Mouse (Mus musculus): ENCODE measurements around the gene Gm10273. TPM values are rescaled to one million over a fixed set of nuclear protein-coding genes. Genes with fewer than 3 reads are reported as not detected.
A peak's percentile ranks its signal among the peaks of the same experiment; 100 is the strongest.

Gene Gm10273
- polyA plus RNA-seq, 1 experiment from 2014 or later: 12.5 TPM

DNA sequence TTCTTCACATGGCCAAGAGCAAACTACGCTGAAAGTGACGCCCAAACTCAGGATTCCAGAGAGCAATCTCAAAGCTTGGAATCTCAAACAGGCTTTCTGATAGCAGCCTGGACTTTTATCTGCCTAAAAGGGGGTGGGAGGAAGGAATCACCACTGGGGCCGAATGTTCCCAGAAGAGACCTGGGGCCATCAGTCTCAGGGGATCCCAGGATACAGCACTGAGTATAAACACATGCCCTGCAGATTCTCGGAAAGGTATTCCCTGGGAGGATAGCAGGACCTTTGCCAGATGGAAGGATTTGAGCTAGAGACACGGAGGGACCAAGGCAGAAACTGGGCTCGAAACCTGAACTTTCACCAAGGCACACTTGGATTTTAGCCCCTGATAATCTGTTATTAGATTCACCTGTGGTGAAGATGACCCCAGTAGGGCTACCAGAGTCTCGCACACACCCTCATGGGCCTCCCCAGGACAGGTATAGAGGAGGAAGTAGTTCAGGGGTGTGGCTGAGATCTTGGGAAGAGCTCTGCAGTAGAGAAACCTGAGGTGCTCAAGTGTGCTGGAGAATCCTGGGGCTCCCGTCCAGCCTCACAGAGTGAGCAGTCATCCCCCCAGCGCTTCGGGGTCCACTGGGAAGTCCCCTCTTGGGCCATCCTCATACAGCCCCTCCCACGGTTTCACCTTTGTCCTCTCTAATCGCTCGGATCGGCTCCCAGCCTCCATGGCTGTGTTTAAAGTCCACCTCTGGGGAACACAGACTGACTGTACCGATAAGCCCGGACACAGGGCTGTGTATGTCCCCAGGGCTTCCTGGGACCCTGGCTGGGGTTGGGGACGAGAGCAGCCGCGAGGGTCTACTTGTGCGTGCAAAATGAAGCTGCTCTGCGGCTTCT is 7.7 kb downstream of the Gm10273 start, which contains the start of gene Pla2g12b:
Gene Pla2g12b, plus strand, starts transcription at position 762 of the 894 bp plus-strand sequence.
- Histone ChIP-seq H3K36me3 (replicated peaks) (no peaks in the 10 kb centered on the region), H3K27ac (replicated peaks) (peak within 1 kb of the TSS; percentile 68), H3K4me2 (peak within 1 kb of the TSS; percentile 46), H3K4me3 (replicated peaks) (peak within 1 kb of the TSS; percentile 47), H3K27me3 (no peaks in the 10 kb centered on the region; the same call in 1 of the 2 replicates), H3K9ac (no peak within 1 kb of the TSS), H3K4me1 (replicated peaks) (no peaks in the 10 kb centered on the region), H3K9me3 (replicated peaks) (no peaks in the 10 kb centered on the region)
- ATAC-seq (ENCODE audit: insufficient read depth): peak; percentile 91
- WGBS (ENCODE audit: insufficient replicate concordance): 48% methylated on average over 21 of the region's 21 CpGs

DNA sequence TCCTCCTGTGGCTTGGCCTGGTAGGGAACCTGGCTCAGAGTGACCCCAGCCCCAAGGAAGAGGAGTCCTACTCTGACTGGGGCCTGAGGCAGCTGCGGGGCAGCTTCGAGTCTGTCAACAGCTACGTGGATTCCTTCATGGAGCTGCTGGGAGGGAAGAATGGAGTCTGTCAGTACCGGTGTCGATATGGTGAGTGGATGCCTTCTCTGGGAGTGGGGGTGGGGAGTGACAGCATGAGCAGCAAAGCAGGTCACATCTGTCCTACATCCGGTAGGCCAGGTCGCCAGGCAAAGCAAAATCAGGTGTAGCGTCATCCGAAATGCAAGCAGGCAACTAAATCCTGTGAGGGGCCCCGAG is 8.3 kb downstream of the Gm10273 start:
- Histone ChIP-seq H3K36me3 (replicated peaks) (no peaks in the 10 kb centered on the region), H3K27me3 (no peaks in the 10 kb centered on the region; the same call in 1 of the 2 replicates), H3K4me1 (replicated peaks) (no peaks in the 10 kb centered on the region), H3K4me3 (replicated peaks) (peak overlapping the region; percentile 47), H3K9ac (no peak overlapping the region), H3K4me2 (peak overlapping the region; percentile 46; the same call in 1 of the 2 replicates), H3K27ac (replicated peaks) (peak overlapping the region; percentile 66), H3K9me3 (replicated peaks) (no peaks in the 10 kb centered on the region)
- peak; percentile 72 for ATAC-seq (ENCODE audit: insufficient read depth)
- WGBS (ENCODE audit: insufficient replicate concordance): 55% methylated on average over 10 of the region's 10 CpGs

DNA sequence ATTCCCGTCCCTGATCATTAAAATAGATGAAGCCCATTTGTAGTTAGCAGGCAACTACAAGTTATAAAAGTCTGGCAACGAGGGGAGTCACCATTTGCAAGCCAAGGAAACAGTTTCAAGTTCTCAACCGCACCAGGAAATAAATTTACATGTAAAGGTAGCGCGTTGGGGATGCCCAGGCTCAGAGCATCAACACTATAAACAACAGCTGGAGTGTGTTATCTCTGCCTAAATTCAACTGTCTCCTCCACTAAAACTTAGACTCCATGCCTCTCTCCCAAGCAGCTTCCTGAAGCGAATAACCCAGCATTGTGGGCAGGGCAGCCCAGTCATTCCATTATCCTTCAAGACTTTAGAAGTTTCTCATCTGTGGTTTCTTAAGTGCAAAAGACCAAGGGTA is 13.1 kb downstream of the Gm10273 start:
- Histone ChIP-seq H3K27me3 (no peaks in the 10 kb centered on the region; the same call in 1 of the 2 replicates), H3K4me1 (replicated peaks) (no peaks in the 10 kb centered on the region), H3K36me3 (replicated peaks) (no peaks in the 10 kb centered on the region), H3K27ac (replicated peaks) (no peak overlapping the region), H3K9ac (no peak overlapping the region), H3K4me3 (replicated peaks) (no peak overlapping the region), H3K9me3 (replicated peaks) (no peaks in the 10 kb centered on the region), H3K4me2 (no peak overlapping the region)
- 35% methylated on average over 6 of the region's 6 CpGs for WGBS (ENCODE audit: insufficient replicate concordance)
- ATAC-seq (ENCODE audit: insufficient read depth): no peak

DNA sequence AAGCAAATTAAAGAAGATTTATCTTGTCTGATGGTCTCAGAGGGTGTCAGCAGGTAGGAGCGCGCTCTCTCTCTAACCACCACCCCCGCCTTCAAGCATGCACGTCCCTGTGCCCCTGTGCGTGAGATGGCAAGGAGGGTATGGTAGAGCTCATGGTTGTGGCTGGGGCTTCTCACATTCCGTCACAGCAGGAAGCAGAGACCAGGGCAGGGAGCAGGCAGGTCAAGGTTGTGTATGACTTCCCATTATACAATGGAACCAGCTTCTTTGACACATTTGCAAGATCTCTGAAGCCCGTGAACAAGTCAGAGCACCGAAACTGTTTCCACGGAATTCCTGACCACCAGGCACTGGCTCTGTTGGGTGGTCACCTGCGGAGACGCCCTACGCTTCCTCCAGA is 14.8 kb downstream of the Gm10273 start:
- no peak overlapping the region for H3K4me2 ChIP-seq
- no peak overlapping the region for H3K9ac ChIP-seq
- WGBS (ENCODE audit: insufficient replicate concordance): 65% methylated on average over 12 of the region's 12 CpGs
- no peaks in the 10 kb centered on the region for H3K4me1 ChIP-seq (replicated peaks)
- no peak overlapping the region for H3K4me3 ChIP-seq (replicated peaks)
- H3K27ac ChIP-seq (replicated peaks): no peak overlapping the region
- H3K36me3 ChIP-seq (replicated peaks): no peaks in the 10 kb centered on the region
- H3K27me3 ChIP-seq: no peaks in the 10 kb centered on the region; the same call in 1 of the 2 replicates
- ATAC-seq (ENCODE audit: insufficient read depth): no peak
- H3K9me3 ChIP-seq (replicated peaks): no peaks in the 10 kb centered on the region

DNA sequence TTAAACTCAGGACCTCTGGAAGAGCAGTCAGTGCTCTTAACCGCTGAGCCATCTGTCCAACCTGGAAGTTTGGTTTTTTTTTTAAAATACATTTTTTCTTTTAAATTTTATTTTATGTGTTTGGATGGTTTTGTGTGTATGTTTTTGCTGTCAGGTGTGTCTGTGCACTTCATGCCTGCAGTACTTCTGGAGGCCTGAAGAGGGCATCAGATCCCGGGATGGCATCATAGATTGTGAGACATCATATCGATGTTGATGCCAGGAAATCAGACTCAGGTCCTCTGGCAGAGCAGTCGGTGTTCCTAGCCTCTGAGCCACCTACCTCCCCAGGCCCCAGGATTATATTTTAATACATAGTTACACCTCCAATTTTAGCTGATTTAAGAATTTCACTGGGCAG is 18.3 kb downstream of the Gm10273 start:
- Histone ChIP-seq H3K27ac (replicated peaks) (no peak overlapping the region), H3K9me3 (replicated peaks) (no peaks in the 10 kb centered on the region), H3K36me3 (replicated peaks) (no peaks in the 10 kb centered on the region), H3K4me2 (no peak overlapping the region), H3K9ac (no peak overlapping the region), H3K4me1 (replicated peaks) (no peaks in the 10 kb centered on the region), H3K4me3 (replicated peaks) (no peak overlapping the region), H3K27me3 (no peaks in the 10 kb centered on the region)
- ATAC-seq (ENCODE audit: insufficient read depth): no peak
- WGBS (ENCODE audit: insufficient replicate concordance): 74% methylated on average over 4 of the region's 4 CpGs

DNA sequence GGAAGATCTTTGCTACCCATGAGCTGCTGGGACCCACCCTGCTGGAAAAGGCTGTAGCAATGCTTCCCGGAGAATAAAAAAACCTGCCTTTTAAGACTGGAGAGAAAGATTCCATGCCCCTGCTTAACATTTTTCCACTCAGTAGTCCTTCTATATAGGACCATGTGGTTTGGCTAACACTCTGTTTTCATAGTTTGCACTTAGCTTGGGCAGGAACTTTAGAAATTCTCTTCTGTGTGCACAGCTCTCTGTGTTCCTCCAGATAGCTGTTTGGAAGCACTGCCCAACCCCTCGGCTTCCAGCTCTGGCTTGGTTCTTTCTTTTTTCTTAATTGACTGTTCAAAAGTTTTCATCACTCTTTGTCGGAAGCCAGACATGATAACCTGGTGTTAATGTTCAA is 21.2 kb downstream of the Gm10273 start:
- no peaks in the 10 kb centered on the region for H3K4me1 ChIP-seq (replicated peaks)
- no peak overlapping the region for H3K27ac ChIP-seq (replicated peaks)
- ATAC-seq (ENCODE audit: insufficient read depth): no peak
- H3K9me3 ChIP-seq (replicated peaks): no peaks in the 10 kb centered on the region
- H3K36me3 ChIP-seq (replicated peaks): no peaks in the 10 kb centered on the region
- H3K4me3 ChIP-seq (replicated peaks): no peak overlapping the region
- H3K4me2 ChIP-seq: no peak overlapping the region
- no peak overlapping the region for H3K9ac ChIP-seq
- H3K27me3 ChIP-seq: no peaks in the 10 kb centered on the region
- 63% methylated on average over 3 of the region's 3 CpGs for WGBS (ENCODE audit: insufficient replicate concordance)

DNA sequence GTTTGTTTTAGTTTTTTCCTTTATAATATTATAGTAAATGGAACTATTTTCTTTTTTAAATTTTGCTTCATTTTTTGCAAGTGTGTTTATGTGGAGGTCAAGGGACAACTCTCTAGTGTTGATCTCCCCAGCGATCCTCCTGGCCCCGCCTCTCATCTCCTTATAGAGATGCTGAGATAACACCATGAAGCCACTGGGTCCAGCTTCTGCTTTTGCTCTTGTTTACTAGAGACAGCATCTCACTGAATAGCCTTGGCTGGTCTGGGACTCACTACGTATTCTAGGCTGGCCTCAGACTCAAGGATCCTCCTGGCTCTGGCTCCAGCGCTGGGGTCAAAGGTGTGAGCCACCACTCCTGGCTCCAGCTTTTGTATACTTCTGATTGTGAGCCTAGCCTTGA is 24.1 kb downstream of the Gm10273 start:
- no peaks in the 10 kb centered on the region for H3K27me3 ChIP-seq
- H3K9me3 ChIP-seq (replicated peaks): no peaks in the 10 kb centered on the region
- no peak overlapping the region for H3K9ac ChIP-seq
- no peak overlapping the region for H3K4me2 ChIP-seq
- H3K4me1 ChIP-seq (replicated peaks): no peaks in the 10 kb centered on the region
- no peak overlapping the region for H3K27ac ChIP-seq (replicated peaks)
- H3K36me3 ChIP-seq (replicated peaks): peaks cover 5% of the 10 kb centered on the region; the same call in 1 of the 2 replicates
- no peak for ATAC-seq (ENCODE audit: insufficient read depth)
- 44% methylated on average over 4 of the region's 4 CpGs for WGBS (ENCODE audit: insufficient replicate concordance)
- no peak overlapping the region for H3K4me3 ChIP-seq (replicated peaks)

DNA sequence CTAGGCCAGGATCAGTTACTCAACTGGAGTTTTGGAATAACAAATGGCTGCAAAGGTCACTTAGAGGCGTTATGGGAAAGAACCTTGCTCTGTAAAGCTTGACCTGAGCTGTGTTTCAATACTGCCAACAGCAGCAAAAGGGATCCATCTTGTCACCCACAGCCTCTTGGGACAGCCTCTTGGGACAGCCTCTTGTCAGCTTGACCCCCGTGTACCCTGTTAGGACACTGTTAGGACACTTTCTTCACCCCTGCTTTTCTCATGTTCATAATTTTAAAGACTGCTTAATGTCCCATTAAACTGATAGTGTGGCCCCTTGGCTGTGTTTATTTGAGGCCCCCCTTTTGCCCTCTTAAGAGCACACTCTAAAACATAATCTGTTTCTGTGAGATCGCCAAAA is 29.0 kb downstream of the Gm10273 start:
- ATAC-seq (ENCODE audit: insufficient read depth): no peak
- H3K27me3 ChIP-seq: no peaks in the 10 kb centered on the region
- no peaks in the 10 kb centered on the region for H3K9me3 ChIP-seq (replicated peaks)
- no peak overlapping the region for H3K4me3 ChIP-seq (replicated peaks)
- H3K4me1 ChIP-seq (replicated peaks): no peaks in the 10 kb centered on the region
- 59% methylated on average over 3 of the region's 3 CpGs for WGBS (ENCODE audit: insufficient replicate concordance)
- no peak overlapping the region for H3K27ac ChIP-seq (replicated peaks)
- H3K4me2 ChIP-seq: no peak overlapping the region
- H3K9ac ChIP-seq: no peak overlapping the region
- peaks cover 5% of the 10 kb centered on the region for H3K36me3 ChIP-seq (replicated peaks)

DNA sequence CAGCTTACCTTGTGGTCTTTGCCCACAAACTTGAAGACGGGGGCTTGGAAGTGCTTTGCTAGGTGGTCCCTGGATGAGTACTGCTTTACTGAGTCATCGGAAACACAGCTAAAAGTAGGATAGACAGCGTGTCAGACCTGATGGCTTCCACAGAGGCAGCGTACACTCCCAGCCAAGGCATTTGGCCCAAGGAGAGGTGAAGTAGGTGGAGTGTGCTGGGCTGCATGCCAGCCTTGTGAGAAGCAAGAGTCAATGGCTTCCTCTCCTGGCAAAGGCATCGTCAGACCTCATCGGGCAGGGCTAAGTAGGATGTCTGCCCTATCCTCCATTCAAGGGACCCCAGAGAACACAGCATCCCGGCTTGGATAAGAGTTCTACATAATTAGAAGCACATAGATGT is 29.9 kb downstream of the Gm10273 start:
- no peak overlapping the region for H3K9ac ChIP-seq
- no peak overlapping the region for H3K4me2 ChIP-seq
- H3K36me3 ChIP-seq (replicated peaks): peaks cover 5% of the 10 kb centered on the region
- H3K4me3 ChIP-seq (replicated peaks): no peak overlapping the region
- no peak overlapping the region for H3K27ac ChIP-seq (replicated peaks)
- no peaks in the 10 kb centered on the region for H3K9me3 ChIP-seq (replicated peaks)
- 64% methylated on average over 7 of the region's 7 CpGs for WGBS (ENCODE audit: insufficient replicate concordance)
- no peak for ATAC-seq (ENCODE audit: insufficient read depth)
- no peaks in the 10 kb centered on the region for H3K27me3 ChIP-seq
- H3K4me1 ChIP-seq (replicated peaks): no peaks in the 10 kb centered on the region

DNA sequence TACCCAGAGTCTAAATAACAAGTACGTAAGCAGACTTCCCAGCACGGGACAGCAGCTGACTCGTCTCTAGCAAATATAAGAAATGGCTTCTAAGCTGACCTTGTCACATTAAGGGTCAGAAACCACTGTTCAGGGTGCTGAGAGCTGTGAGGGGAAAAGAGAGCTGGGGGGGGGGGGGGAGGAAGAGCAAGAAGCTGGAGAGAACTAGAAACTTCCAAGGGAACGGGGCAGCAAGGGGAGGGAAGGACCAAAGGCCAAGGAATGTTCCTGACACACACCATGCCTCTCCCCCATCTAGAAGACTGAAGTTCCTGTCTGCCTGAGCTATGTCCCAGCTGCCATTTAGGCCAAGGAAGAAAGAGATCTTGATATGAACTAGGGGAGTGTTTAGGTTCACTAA is 30.9 kb downstream of the Gm10273 start:
- H3K9ac ChIP-seq: no peak overlapping the region
- no peak overlapping the region for H3K27ac ChIP-seq (replicated peaks)
- 72% methylated on average over 4 of the region's 4 CpGs for WGBS (ENCODE audit: insufficient replicate concordance)
- no peak for ATAC-seq (ENCODE audit: insufficient read depth)
- H3K36me3 ChIP-seq (replicated peaks): peaks cover 5% of the 10 kb centered on the region
- H3K4me1 ChIP-seq (replicated peaks): no peaks in the 10 kb centered on the region; the same call in 1 of the 2 replicates
- H3K27me3 ChIP-seq: no peaks in the 10 kb centered on the region
- no peak overlapping the region for H3K4me2 ChIP-seq
- H3K9me3 ChIP-seq (replicated peaks): no peaks in the 10 kb centered on the region
- H3K4me3 ChIP-seq (replicated peaks): no peak overlapping the region

DNA sequence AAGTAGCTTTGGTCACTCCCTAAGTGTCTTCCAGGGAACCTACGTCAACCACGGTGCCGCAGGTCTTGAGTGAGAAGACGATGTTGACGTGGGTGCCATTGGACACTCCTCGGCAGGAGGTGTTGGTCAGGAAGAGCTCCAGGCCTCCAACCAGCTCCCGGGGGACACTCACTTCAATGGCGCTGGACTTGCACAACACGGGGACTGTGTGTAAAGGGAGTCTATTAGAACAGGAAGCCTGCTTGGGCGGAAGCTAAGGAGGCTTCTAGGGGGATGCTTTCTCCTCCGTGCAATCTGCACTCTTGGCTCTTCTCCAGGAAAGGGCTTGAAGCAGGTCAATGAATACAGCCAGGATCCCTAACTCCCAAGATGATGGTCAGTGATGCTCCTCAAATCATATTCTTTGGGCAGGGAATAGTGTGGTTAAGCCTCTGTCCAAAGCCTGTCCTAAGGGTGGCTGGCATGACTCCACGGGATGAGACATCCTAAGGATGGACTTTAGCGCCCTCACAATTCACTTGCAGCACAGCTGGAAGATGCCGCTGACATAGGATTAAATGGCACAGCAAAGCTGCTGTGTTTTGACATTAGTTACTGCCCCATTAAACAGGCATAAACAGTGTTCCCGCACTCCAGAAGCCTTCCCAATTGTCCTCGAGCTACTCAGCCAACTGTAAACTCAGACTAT is 34.2 kb downstream of the Gm10273 start:
- Histone ChIP-seq H3K27ac (replicated peaks) (no peak overlapping the region), H3K4me2 (no peak overlapping the region), H3K9me3 (replicated peaks) (no peaks in the 10 kb centered on the region), H3K27me3 (no peaks in the 10 kb centered on the region), H3K9ac (no peak overlapping the region), H3K4me3 (replicated peaks) (no peak overlapping the region), H3K4me1 (replicated peaks) (peaks cover 5% of the 10 kb centered on the region; the same call in 1 of the 2 replicates), H3K36me3 (replicated peaks) (no peaks in the 10 kb centered on the region; the same call in 1 of the 2 replicates)
- ATAC-seq (ENCODE audit: insufficient read depth): no peak
- 59% methylated on average over 16 of the region's 16 CpGs for WGBS (ENCODE audit: insufficient replicate concordance)

Data from liver, embryonic 15.5 days (tissue).